Mouse (Mus musculus): ENCODE measurements around the gene Vmp1.

DNA sequence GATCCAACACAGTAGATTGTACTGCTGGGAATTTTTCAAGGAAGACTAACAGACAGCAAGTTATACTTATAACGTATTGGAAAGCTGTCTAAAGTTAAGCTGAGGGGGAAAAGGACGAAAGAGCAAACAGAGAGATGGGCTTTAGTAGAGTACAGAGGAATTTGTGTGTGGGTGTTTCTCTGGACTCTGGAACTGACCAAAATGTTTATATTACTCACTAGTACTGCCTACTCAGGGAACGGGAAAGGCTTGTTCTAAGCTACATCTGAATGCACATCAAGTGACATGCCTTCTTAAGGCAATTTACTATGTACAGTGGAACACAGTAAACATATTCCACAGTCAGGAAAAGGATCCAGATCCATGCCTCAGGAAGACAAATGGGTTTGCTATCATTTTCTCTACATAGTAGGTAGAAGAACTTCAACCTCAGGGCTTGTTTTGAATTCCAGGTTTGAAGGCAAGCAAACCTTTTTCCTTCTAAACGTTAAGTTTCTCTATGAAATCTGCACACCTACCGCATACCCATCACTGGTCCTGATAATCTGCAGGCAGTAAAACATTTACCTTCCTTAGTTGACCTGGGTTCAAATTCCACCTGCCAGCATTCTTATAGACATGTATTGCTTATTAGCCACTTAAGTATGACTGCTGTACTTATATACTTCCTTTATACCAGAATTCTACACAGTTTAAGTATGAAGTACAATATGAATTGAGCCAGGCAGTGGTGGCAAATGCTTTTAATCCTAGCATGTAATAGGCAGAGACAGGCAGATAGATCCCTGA is 78.7 kb downstream of the Vmp1 start:
- no peak for TF ChIP-seq CTCF (conservative IDR thresholded peaks at IDR 0.05; ENCODE audit: insufficient read depth, insufficient read length, low read depth, low read length)
- no peak for TF ChIP-seq POLR2A (IDR thresholded peaks at IDR 0.05; ENCODE audit: low read depth, low read length)
